Mouse (Mus musculus): Measurements from ENCODE around the gene Dnajc22.
A peak's percentile ranks its signal among the peaks of the same experiment; 100 is the strongest.
"Not testable (repeated sequence)": the region's sequence is repeated elsewhere in the genome, so short reads cannot be mapped to it uniquely, and the experiment has no call there.

The Dnajc22 gene

DNA sequence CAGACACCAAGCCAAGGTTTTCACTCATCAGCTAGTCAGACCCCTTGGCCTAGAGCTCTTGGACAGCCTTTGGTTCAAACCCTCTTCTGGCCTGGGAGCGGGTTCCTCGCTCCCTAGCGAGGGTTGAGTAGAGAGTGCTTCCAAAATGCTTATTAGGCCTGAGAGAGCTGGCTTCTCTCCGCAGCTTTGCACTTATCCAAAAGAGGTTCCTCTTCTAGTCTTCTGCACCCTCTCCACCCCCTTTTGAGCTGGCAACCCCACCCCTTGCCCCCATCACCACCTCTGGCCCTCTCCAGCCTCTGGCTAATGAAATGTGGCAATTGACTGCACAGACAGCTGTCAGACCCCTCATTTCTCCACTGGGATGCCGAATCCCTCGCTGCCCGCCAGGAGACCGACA is at the start of gene Dnajc22:
Gene Dnajc22, plus strand, starts transcription at position 301 of the 400 bp plus-strand sequence.
- DNase-seq = no peak

DNA sequence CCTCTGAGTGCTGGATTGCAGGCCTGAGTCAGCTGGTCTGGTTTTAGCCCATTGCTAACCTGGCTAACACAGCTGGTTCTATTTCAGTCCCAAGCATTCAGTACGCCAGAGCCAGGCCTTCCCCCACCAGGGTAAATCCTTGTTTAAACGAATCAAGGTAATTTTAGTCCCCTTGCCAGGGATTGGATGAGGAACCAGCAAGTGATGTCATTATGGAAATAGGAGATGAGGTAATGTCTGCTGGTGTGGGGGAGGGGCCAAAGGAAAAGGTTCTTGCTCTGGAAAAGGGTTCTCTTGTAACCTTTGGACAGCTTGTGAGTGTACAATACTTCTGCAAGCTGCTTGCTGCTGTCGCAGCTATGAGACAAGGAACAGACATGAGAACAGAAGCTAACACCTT is 48.1 kb upstream of the Dnajc22 start:
- no peak for DNase-seq

GRCm38 (mm10) chr15:99045734-99046133 is 47.2 kb upstream of the Dnajc22 start:
- DNase-seq = not testable (repeated sequence)

DNA sequence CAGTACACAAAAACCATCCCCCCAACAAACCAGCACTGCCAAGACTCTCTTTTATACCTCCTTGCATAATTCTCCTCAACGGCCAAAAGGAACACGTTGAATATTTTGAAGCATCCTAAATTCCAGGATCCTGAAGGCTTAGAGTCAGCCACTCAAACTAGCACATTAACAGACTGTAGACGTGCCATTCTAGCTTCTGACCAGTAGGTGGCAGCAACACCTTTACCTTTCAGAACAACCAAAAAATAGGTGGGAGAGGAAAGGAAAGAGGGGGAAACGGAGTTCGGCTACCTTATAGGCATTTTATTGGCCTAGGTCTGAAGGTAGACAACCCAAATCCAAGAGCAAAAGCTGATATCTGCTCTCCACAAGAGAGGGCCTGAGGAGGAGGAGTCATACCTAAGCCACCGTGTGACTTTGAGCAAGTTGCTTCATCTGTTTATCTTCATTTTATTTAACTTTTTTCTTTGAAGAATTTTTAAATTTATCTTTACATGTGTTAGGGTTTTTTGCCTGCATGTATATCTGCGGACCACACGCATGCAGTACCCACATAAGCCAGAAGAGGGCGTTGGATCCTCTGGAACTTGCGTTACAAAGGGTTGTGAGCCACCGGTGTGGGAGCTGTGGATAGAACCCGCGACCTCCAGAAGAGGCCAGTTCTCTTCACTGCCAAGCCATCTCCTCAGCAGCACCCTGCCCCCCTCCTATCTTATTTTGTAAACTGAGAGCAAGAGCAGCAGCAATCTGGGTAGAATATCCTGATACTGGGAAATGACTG is 43.3 kb upstream of the Dnajc22 start:
- peak; percentile 47 for DNase-seq

DNA sequence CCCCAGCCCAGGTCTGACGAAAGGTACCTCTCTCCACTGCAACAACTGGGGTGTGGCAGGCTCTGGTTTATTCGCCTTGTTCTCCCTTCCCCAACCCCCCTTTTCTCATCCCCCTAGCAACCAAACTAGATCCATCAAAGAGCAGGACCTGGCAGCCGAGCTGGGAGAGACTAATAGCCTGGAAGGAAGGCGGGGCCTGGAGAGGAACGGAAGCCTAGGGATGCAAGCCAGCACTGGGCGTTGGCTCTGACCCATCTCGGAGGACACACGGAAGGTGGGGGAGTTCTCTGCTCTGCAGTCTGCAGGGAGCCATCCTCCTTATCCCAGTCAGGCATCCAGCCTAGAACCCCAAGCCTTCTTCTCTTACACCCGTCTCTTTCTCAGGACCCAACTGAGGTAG is 39.6 kb upstream of the Dnajc22 start:
- no peak for DNase-seq

DNA sequence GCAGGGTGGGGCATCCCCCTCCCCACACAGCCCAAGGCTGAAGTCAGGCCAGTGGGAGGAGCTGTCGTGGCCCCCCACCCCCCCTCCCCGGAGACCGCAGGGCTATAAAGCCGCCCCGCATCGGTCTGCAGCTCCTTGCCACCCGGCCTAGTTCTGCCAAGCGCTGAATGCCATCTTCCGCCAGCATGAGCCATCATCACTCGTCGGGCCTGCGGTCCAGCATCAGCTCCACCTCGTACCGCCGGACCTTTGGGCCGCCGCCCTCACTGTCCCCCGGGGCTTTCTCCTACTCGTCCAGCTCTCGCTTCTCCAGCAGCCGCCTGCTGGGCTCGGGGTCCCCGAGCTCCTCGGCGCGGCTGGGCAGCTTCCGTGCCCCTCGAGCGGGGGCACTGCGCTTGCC is 37.9 kb upstream of the Dnajc22 start, which contains the start of gene Prph:
Gene Prph, plus strand, starts transcription at position 135 of the 400 bp plus-strand sequence.
- no peak for DNase-seq

- no peak for DNase-seq
Measured at GRCm38 (mm10) chr15:99055511-99055961, 37.4 kb upstream of the Dnajc22 start.

DNA sequence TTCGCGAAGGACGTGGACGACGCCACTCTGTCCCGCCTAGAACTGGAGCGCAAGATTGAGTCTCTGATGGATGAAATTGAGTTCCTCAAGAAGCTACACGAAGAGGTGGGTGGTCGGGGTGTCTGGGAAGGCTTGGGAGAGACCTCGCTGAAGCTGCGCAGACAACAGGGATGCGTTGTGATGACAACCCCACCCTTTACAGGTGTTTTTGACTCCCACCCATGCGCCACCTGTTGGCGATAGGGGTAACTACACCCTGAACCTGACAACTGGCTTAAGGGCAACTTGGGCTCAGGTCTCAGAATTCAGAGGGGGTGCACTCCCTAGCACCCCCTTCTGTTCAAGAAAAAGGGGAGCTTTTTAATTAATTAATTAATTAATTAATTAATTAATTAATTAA is 36.6 kb upstream of the Dnajc22 start:
- DNase-seq = no peak

DNA sequence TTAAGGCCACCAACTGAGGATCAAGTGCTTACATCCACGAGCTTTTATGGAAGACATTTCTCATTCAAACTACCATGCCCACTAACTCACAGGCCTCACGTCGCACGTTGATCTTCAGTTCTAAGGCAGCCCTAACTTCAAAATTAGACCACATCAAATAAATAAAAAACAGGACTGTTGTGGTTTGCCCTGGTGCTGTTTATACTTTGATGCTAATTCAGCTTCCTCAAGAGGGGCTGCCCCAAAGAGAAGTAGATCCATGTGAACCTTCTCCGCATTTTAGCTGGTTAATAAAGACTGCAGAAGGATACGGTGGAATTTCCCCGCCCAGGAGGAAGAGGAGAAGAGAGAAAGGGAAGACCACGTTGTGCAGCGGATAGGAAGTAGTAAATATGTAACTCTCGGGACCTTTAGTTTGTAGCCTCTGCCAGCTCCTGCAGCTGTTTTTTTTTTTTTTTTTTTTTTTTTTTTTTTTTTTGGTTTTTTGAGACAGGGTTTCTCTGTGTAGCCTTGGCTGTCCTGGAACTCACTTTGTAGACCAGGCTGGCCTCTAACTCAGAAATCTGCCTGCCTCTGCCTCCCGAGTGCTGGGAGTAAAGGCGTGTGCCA is 27.3 kb upstream of the Dnajc22 start:
- no peak for DNase-seq

- no peak for DNase-seq
Measured at GRCm38 (mm10) chr15:99071988-99072387, 21.0 kb upstream of the Dnajc22 start.

- no peak for DNase-seq
Measured at GRCm38 (mm10) chr15:99074019-99074599, 18.9 kb upstream of the Dnajc22 start, which contains the start of gene Troap. TSS of gene Troap (plus strand) at chr15:99074575.

- DNase-seq = peak; percentile 99
Measured at GRCm38 (mm10) chr15:99074600-99075333, 18.2 kb upstream of the Dnajc22 start.

GRCm38 (mm10) chr15:99076011-99076410 is 17.0 kb upstream of the Dnajc22 start:
- DNase-seq = not testable (repeated sequence)

GRCm38 (mm10) chr15:99078181-99078910 is 14.6 kb upstream of the Dnajc22 start:
- no peak for DNase-seq

- no peak for DNase-seq
Measured at GRCm38 (mm10) chr15:99079804-99080203, 13.2 kb upstream of the Dnajc22 start.

DNA sequence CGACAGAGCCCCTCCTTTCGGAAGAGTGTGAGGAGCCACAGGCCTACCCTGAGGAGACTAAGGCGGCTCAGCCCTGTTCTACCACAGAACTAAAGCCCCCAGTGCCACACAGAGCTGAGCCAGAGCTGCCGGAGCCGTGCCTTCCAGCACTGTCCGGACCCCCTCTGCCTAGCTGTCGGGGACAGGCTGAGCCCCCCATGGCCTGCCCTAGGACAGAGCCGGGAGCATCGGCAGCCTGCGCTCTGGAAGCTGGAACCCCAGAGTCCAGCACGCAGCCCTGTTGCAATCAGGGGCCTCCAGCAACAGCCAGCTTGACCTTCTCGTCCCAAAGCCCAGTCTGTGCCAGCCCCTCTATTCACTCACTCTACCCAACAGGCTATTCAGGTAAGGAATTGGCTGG is 10.6 kb upstream of the Dnajc22 start:
- DNase-seq = no peak

GRCm38 (mm10) chr15:99082840-99083239 is 10.1 kb upstream of the Dnajc22 start:
- DNase-seq = no peak

DNA sequence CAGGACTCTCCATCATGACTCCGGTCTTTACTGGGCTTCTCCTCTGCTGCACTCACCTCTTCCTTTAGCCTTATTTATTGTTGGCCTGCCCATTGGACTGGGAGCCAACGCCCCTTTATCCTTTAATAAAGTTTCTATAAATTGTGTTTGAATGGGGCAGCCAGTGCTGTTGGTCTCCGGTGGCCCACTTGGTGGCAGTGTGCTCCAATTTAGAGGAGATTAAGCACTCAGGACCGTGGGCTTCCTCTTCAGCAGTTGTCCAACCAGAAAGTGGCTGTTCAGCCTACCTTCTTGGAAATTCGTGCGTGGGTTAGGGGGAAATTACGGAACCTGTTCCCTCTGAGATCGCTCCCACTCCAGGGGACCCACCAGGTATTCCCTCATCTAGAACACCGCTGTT is 9.7 kb upstream of the Dnajc22 start:
- DNase-seq = no peak

GRCm38 (mm10) chr15:99083867-99084557 is 9.0 kb upstream of the Dnajc22 start:
- no peak for DNase-seq

GRCm38 (mm10) chr15:99084618-99085017 is 8.4 kb upstream of the Dnajc22 start:
- DNase-seq = no peak

GRCm38 (mm10) chr15:99085997-99086396 is 7.0 kb upstream of the Dnajc22 start:
- no peak for DNase-seq

Measured in cerebellum, adult 11 months (tissue).